ENCODE assay signal across 9 mouse cellular contexts in genomic region chr13:83732283-83733121, GRCm38 (mm10).
DNase-seq lines count a peak whose midpoint lies in the region; ATAC-seq lines count a peak whose summit lies in the region.
"Had no signal": no experiment of that assay in that cellular context is flagged by ENCODE, and none has a peak within 500 bp of the region (broad histone marks: within the 10 kb centered on the region; RNA-seq: fewer than 3 reads in every experiment).

No protein-coding gene starts in this region.

- peak overlapping the region; percentile 31; the same call in 1 of the 2 replicates for H3K4me2 ChIP-seq in liver, embryonic 12.5 days
- peak overlapping the region; percentile 50 for H3K4me2 ChIP-seq in heart, embryonic 15.5 days
- peak overlapping the region; percentile 21 for H3K4me2 ChIP-seq in limb, embryonic 13.5 days (replicated peaks)
- H3K4me2 ChIP-seq in stomach, embryonic 15.5 days, result 0 out of 2 replicates have a peak overlapping the region, but pooled peaks have one; percentile 23
- H3K4me2 ChIP-seq: liver, embryonic 15.5 days had no signal

- no peak overlapping the region for H3K27ac ChIP-seq in liver, embryonic 12.5 days
- no peak overlapping the region for H3K27ac ChIP-seq in heart, embryonic 15.5 days
- H3K27ac ChIP-seq in limb, embryonic 13.5 days, result no peak overlapping the region
- H3K27ac ChIP-seq in stomach, embryonic 15.5 days, result no peak overlapping the region
- H3K27ac ChIP-seq: liver, embryonic 15.5 days had no signal

- no peak for DNase-seq in liver
- peak; percentile 75 for DNase-seq in cerebellum, adult 9-10 months
- no peak for DNase-seq in natural killer cell, adult 2 months (ENCODE audit: low spot score in 2 of 2)
- DNase-seq in gastrocnemius, postnatal 36 days, result no peak

- no peak for ATAC-seq in liver, embryonic 12.5 days
- no peak for ATAC-seq in heart, embryonic 15.5 days (replicated peaks; ENCODE audit: insufficient number of reproducible peaks, insufficient read depth, low FRiP score, low read depth)
- no peak for ATAC-seq in limb, embryonic 13.5 days (ENCODE audit: low FRiP score, low read depth)
- ATAC-seq in stomach, embryonic 15.5 days (ENCODE audit: insufficient read depth, low FRiP score, low read depth), result no peak

- H3K4me3 ChIP-seq in liver, embryonic 12.5 days, result no peak overlapping the region; the same call in 1 of the 2 replicates
- H3K4me3 ChIP-seq in heart, embryonic 15.5 days, result peak overlapping the region; percentile 72
- peak overlapping the region; percentile 18; the same call in 1 of the 2 replicates for H3K4me3 ChIP-seq in limb, embryonic 13.5 days
- 0 out of 2 replicates have a peak overlapping the region, but pooled peaks have one; percentile 16 for H3K4me3 ChIP-seq in stomach, embryonic 15.5 days (replicated peaks)
- H3K4me3 ChIP-seq: liver, embryonic 15.5 days had no signal

- peaks cover 18% of the 10 kb centered on the region for H3K4me1 ChIP-seq in liver, embryonic 12.5 days
- peaks cover 25% of the 10 kb centered on the region for H3K4me1 ChIP-seq in heart, embryonic 15.5 days (replicated peaks)
- peaks cover 21% of the 10 kb centered on the region for H3K4me1 ChIP-seq in limb, embryonic 13.5 days
- H3K4me1 ChIP-seq in stomach, embryonic 15.5 days, result peaks cover 12% of the 10 kb centered on the region; the same call in 1 of the 2 replicates

- WGBS in liver, embryonic 12.5 days (ENCODE audit: insufficient replicate concordance), result 2% methylated on average over 31 of the region's 31 CpGs
- 1% methylated on average over 31 of the region's 31 CpGs for WGBS in heart, embryonic 15.5 days
- WGBS in limb, embryonic 13.5 days, result under 1% methylated on average over 31 of the region's 31 CpGs
- 2% methylated on average over 30 of the region's 31 CpGs for WGBS in stomach, embryonic 15.5 days

- H3K27me3 ChIP-seq in liver, embryonic 12.5 days (replicated peaks), result peaks cover 77% of the 10 kb centered on the region
- H3K27me3 ChIP-seq in heart, embryonic 15.5 days, result peaks cover 81% of the 10 kb centered on the region
- peaks cover 82% of the 10 kb centered on the region for H3K27me3 ChIP-seq in limb, embryonic 13.5 days
- H3K27me3 ChIP-seq in stomach, embryonic 15.5 days (replicated peaks), result peaks cover 60% of the 10 kb centered on the region

- H3K9me3 ChIP-seq in liver, embryonic 12.5 days (replicated peaks), result no peaks in the 10 kb centered on the region
- no peaks in the 10 kb centered on the region for H3K9me3 ChIP-seq in heart, embryonic 15.5 days (replicated peaks)
- H3K9me3 ChIP-seq in limb, embryonic 13.5 days, result no peaks in the 10 kb centered on the region
- H3K9me3 ChIP-seq in stomach, embryonic 15.5 days, result no peaks in the 10 kb centered on the region
- H3K9me3 ChIP-seq: liver, embryonic 15.5 days had no signal

- no peak overlapping the region for H3K9ac ChIP-seq in liver, embryonic 12.5 days
- H3K9ac ChIP-seq in heart, embryonic 15.5 days, result no peak overlapping the region
- no peak overlapping the region for H3K9ac ChIP-seq in limb, embryonic 13.5 days
- H3K9ac ChIP-seq in stomach, embryonic 15.5 days, result no peak overlapping the region
- H3K9ac ChIP-seq: liver, embryonic 15.5 days had no signal

- intact Hi-C loops in gastrocnemius, postnatal 36 days (cut with DNase I), result no loop called here

- H3K36me3 ChIP-seq in liver, embryonic 12.5 days, result no peaks in the 10 kb centered on the region
- no peaks in the 10 kb centered on the region for H3K36me3 ChIP-seq in heart, embryonic 15.5 days
- no peaks in the 10 kb centered on the region for H3K36me3 ChIP-seq in limb, embryonic 13.5 days
- H3K36me3 ChIP-seq in stomach, embryonic 15.5 days, result no peaks in the 10 kb centered on the region
- H3K36me3 ChIP-seq: liver, embryonic 15.5 days had no signal
